Mouse (Mus musculus) olfactory bulb, adult 2 months (tissue): ENCODE measurements around the gene Wee2.

Experiments used
- CTCF ChIP-seq: fragments of 200-500 bp; IDR thresholded peaks from 2 replicates; pipeline ENCODE4 v1.5.1; 2012; ENCODE audit warnings: low read depth, mild to moderate bottlenecking, low read length, moderate library complexity; ENCODE audit not compliant: insufficient read depth
- POLR2A ChIP-seq: fragments of 200-500 bp; IDR thresholded peaks from 2 replicates; pipeline ENCODE4 v1.6.1; 2012; ENCODE audit warnings: mild to moderate bottlenecking, low read depth, low read length, moderate library complexity; ENCODE audit not compliant: insufficient read depth

DNA sequence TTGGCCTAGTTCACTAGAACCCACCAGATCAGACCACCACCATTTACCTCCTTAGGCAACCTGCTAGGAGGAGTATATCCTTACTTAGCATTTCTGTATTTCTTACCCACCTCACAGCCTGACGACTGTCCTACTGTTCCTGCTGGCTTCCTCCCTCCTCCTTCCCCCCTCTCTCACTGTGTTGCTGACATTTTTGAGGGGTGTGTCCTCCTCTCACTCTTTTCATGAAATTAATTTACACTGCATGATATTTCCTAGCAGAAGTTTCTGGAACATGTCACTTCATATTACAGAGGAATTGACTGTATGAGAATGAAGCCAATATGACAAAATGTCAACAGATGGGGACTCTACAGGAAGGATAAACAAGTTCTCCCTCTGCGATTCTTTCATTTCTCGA lies 10.2 kb upstream of the Wee2 start:
- no peak for TF ChIP-seq POLR2A
- no peak for TF ChIP-seq CTCF
